8 mouse cellular contexts compared by ENCODE assay signal in genomic region chr19:47820832-47821493, GRCm38 (mm10). TPM values are rescaled to one million over a fixed set of nuclear protein-coding genes. Genes with fewer than 3 reads are reported as not detected.
DNase-seq lines count a peak whose midpoint lies in the region; ATAC-seq and TF ChIP-seq lines count a peak whose summit lies in the region.
"Had no signal": no experiment of that assay in that cellular context is flagged by ENCODE, and none has a peak within 500 bp of the region (broad histone marks: within the 10 kb centered on the region; RNA-seq: fewer than 3 reads in every experiment).

No protein-coding gene starts in this region.

- intact Hi-C loops in heart, postnatal 36 days (cut with DNase I), result loop anchor here (1.0 to 10.0 kb wide), 3 partner anchors 162 to 556 kb away; no protein-coding TSS in a partner anchor

- DNase-seq in MEL-GATA-1-ER (ENCODE audit: extremely low read depth, low read depth), result peak; percentile 62
- DNase-seq in heart, postnatal 36 days, result peak; percentile 70 to 77
- peak; percentile 66 to 72 for DNase-seq in layer of hippocampus, postnatal 36 days
- DNase-seq in right cerebral cortex, postnatal 10 days (ENCODE audit: low spot score in 2 of 2), result peak; percentile 74 to 84

- WGBS in bone marrow, adult 2 months, result 13% methylated on average over 9 of the region's 9 CpGs

- no peak overlapping the region for H3K4me3 ChIP-seq in bone marrow, adult 2 months (replicated peaks; ENCODE audit: control insufficient read depth, low read depth, low read length)
- H3K4me3 ChIP-seq: liver, embryonic 15.5 days had no signal

- TF ChIP-seq POLR2A in bone marrow, adult 2 months (IDR thresholded peaks at IDR 0.05; ENCODE audit: borderline replicate concordance, control insufficient read depth, low read depth, low read length), result no peak

- 0 out of 2 replicates have a peak, but pooled peaks have one; percentile 52 for ATAC-seq in erythroblast, adult 5-6 weeks (replicated peaks; ENCODE audit: low FRiP score, poor library complexity, severe bottlenecking)
- peak; percentile 92 for ATAC-seq in megakaryocyte progenitor cell, adult 5-6 weeks (replicated peaks; ENCODE audit: poor library complexity)

- H3K27ac ChIP-seq in bone marrow, adult 2 months (ENCODE audit: control insufficient read depth, insufficient read depth, low read depth, low read length, poor library complexity), result no peak overlapping the region
- H3K27ac ChIP-seq: liver, embryonic 15.5 days had no signal

- no peaks in the 10 kb centered on the region for H3K4me1 ChIP-seq in bone marrow, adult 2 months (ENCODE audit: control insufficient read depth, insufficient read depth, low read length)
- H3K4me1 ChIP-seq: liver, embryonic 15.5 days had no signal

- TF ChIP-seq CTCF in bone marrow, adult 2 months (IDR thresholded peaks at IDR 0.05; ENCODE audit: control insufficient read depth, insufficient read depth, low read length), result peak; percentile 77

RNA-seq across cellular contexts. Expression of gene Gsto1, which starts 33.8 kb away (rescaled TPM):
- polyA plus RNA-seq in bone marrow, adult 2 months (2011; ENCODE audit: insufficient read depth, insufficient read length, low replicate concordance, missing spikeins), result 24.8 and 34.2 TPM in 2 replicates
- 63.7 and 66.9 TPM in 2 replicates for total RNA-seq in erythroblast, adult 5-6 weeks (2015; ENCODE audit: low replicate concordance)
- 18.0 and 37.7 TPM in 2 replicates for total RNA-seq in erythroblast, adult 5-6 weeks (2017; ENCODE audit: low replicate concordance)
- total RNA-seq in heart, postnatal 36 days (2021), result 100 to 1,000 TPM; 171 to 196 TPM
- 10 to 100 TPM; 46.5 to 50.0 TPM for total RNA-seq in layer of hippocampus, postnatal 36 days (2021)
- total RNA-seq in megakaryocyte progenitor cell, adult 5-6 weeks (2015), result 413 and 417 TPM in 2 replicates
- total RNA-seq in megakaryocyte progenitor cell, adult 5-6 weeks (2017), result 162 and 194 TPM in 2 replicates

RNA-seq across cellular contexts. Expression of gene Gsto2, which starts 44.4 kb away (rescaled TPM):
- polyA plus RNA-seq in bone marrow, adult 2 months (2011; ENCODE audit: insufficient read depth, insufficient read length, low replicate concordance, missing spikeins), result 2.0 TPM in 1 of 2 replicates, not detected in the other
- total RNA-seq in erythroblast, adult 5-6 weeks (2015; ENCODE audit: low replicate concordance), result not detected in 2 replicates
- total RNA-seq in erythroblast, adult 5-6 weeks (2017; ENCODE audit: low replicate concordance), result not detected in 2 replicates
- total RNA-seq in heart, postnatal 36 days (2021), result 1 to 10 TPM; 2.1 to 2.3 TPM
- 1 to 10 TPM; 2.7 to 3.1 TPM for total RNA-seq in layer of hippocampus, postnatal 36 days (2021)
- not detected in 2 replicates for total RNA-seq in megakaryocyte progenitor cell, adult 5-6 weeks (2015)
- total RNA-seq in megakaryocyte progenitor cell, adult 5-6 weeks (2017), result 0.34 and 0.62 TPM in 2 replicates
